Mouse (Mus musculus) lung, adult 2 months (tissue): Measurements from ENCODE around the gene Gm10912.

Experiments used
- CTCF ChIP-seq: fragments of 200-500 bp; IDR thresholded peaks from 2 replicates; pipeline ENCODE4 v1.5.1; 2011; ENCODE audit warnings: mild to moderate bottlenecking, low read length, control low read depth; ENCODE audit not compliant: insufficient read depth
- POLR2A ChIP-seq: fragments of 200-500 bp; IDR thresholded peaks from 2 replicates; pipeline ENCODE4 v1.6.1; 2011; ENCODE audit warnings: low read depth, mild to moderate bottlenecking, control low read depth, low read length, borderline replicate concordance; ENCODE audit errors: extremely low read depth

DNA sequence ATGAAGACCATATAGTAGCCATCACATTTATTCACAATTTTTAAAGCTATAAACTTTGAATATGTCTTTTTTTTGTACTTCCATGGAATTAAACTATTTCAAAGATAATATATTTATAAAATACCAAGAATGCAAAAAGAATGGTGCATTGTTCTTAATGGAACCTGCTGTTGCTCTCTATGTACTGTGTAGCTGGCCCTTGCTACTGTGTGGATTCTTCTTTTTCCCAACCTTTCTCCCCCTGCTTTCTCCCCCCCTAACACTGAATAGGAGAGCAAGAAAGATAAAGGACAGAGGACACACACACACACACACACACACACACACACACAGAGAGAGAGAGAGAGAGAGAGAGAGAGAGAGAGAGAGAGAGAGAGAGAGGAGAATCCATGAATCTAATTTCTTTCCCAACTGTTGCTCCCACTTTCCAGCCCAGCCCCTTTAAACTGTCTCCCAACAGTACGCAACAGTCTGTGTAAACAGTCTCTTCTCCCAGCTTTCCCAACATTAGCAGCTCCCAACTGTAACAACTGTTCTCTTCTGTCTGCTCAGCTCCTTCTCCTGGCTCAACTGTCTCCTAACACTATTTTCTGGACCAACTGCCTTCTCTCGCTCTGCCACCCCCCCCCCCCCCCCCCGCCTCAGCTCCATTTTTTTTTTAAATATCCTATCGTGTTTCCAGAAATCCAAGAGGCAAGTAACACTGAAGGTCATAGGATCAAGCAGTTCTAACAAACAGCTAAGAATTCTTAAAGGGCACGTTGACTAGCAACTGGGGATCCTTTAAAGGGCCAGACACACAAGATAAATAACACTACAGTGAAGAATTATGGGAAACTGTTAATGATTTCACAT lies 21.8 kb upstream of the Gm10912 start:
- no peak for TF ChIP-seq CTCF
- TF ChIP-seq POLR2A = no peak
